Mouse (Mus musculus) MEL-GATA-1-ER (cell line): ENCODE results near the gene Gm10300.

ENCODE experiments used
- DNase-seq: peaks from one replicate; pipeline ENCODE4 v3.0.0-alpha.2; 2012; ENCODE audit warnings: low read depth; ENCODE audit errors: extremely low read depth

Gm10300 gene

GRCm38 (mm10) chr4:132078296-132078714 is 3.8 kb downstream of the Gm10300 start:
- peak; percentile 88 for DNase-seq

GRCm38 (mm10) chr4:132079555-132080275 is 5.2 kb downstream of the Gm10300 start:
- DNase-seq, result no peak

- DNase-seq, result no peak
Observed at GRCm38 (mm10) chr4:132080492-132080983, 6.0 kb downstream of the Gm10300 start.

- DNase-seq, result no peak
Observed at GRCm38 (mm10) chr4:132085114-132085513, 10.6 kb downstream of the Gm10300 start.

GRCm38 (mm10) chr4:132088921-132089320 is 14.4 kb downstream of the Gm10300 start:
- DNase-seq, result no peak

- DNase-seq, result no peak
Observed at GRCm38 (mm10) chr4:132093136-132093535, 18.6 kb downstream of the Gm10300 start.

GRCm38 (mm10) chr4:132093928-132094327 is 19.4 kb downstream of the Gm10300 start:
- no peak for DNase-seq

- no peak for DNase-seq
Observed at GRCm38 (mm10) chr4:132095043-132095442, 20.5 kb downstream of the Gm10300 start.

- no peak for DNase-seq
Observed at GRCm38 (mm10) chr4:132099548-132099947, 25.1 kb downstream of the Gm10300 start.

GRCm38 (mm10) chr4:132101152-132101551 is 26.7 kb downstream of the Gm10300 start:
- no peak for DNase-seq

GRCm38 (mm10) chr4:132108221-132108620 is 33.7 kb downstream of the Gm10300 start:
- no peak for DNase-seq

- DNase-seq, result no peak
Observed at GRCm38 (mm10) chr4:132111227-132111626, 36.7 kb downstream of the Gm10300 start.

- DNase-seq, result no peak
Observed at GRCm38 (mm10) chr4:132113411-132114095, 39.1 kb downstream of the Gm10300 start.

- no peak for DNase-seq
Observed at GRCm38 (mm10) chr4:132116315-132116714, 41.8 kb downstream of the Gm10300 start.

- no peak for DNase-seq
Observed at GRCm38 (mm10) chr4:132119566-132119965, 45.1 kb downstream of the Gm10300 start.

- DNase-seq, result no peak
Observed at GRCm38 (mm10) chr4:132121674-132122073, 47.2 kb downstream of the Gm10300 start.

GRCm38 (mm10) chr4:132123166-132123565 is 48.7 kb downstream of the Gm10300 start:
- no peak for DNase-seq
